Mouse (Mus musculus) CH12.LX (cell line): ENCODE measurements at regions not wholly inside any gene's neighbourhood (a gene's known extent, or its start where the extent isn't known, plus 50 kb on each side); places are given as distances from the start of the nearest gene placed in this dataset.

ENCODE experiments used
- DNase-seq: peaks from one replicate; pipeline ENCODE4 v3.0.0-alpha.2; 2013; ENCODE audit errors: extremely low read depth
- H3K27ac ChIP-seq: 2 replicates; pipeline ENCODE4 v1.5.1; 2012; ENCODE audit warnings: low read depth, mild to moderate bottlenecking, control low read depth, moderate library complexity; ENCODE audit not compliant: insufficient read depth
- H3K27me3 ChIP-seq: replicated peaks from 2 replicates; pipeline ENCODE3; 2012; ENCODE audit warnings: inconsistent platforms
- H3K36me3 ChIP-seq, 2 experiments: replicated peaks in 1 of 2; 2 replicates each; pipeline versions ENCODE3 to v1.6.1; 2012; ENCODE audit warnings: inconsistent platforms in 1 of 2, low read length in 1 of 2, mild to moderate bottlenecking in 1 of 2, mixed read lengths in 1 of 2, moderate library complexity in 1 of 2; ENCODE audit not compliant: control insufficient read depth in 1 of 2, insufficient read depth in 1 of 2
- H3K4me1 ChIP-seq, 2 experiments: 2 replicates each; pipeline ENCODE4 v1.6.1; 2012; ENCODE audit warnings: inconsistent platforms in 1 of 2, moderate library complexity in 1 of 2; ENCODE audit not compliant: insufficient read depth in 2 of 2, control insufficient read depth in 1 of 2
- H3K4me2 ChIP-seq: 2 replicates; pipeline ENCODE4 v1.6.1; 2012; ENCODE audit warnings: low read depth, mild to moderate bottlenecking, control low read depth; ENCODE audit not compliant: poor library complexity, insufficient read depth, severe bottlenecking
- H3K4me3 ChIP-seq, 3 experiments: fragments of 150-350 bp in 1 of 3; sonication (generic) in 1 of 3; replicated peaks in 1 of 3; 2 replicates each; pipeline versions ENCODE3 to v1.5.1; 2011 to 2012; ENCODE audit warnings: low read depth in 2 of 3, low read length in 2 of 3, mild to moderate bottlenecking in 2 of 3, moderate library complexity in 2 of 3, control low read depth in 1 of 3, improper control_type of control experiment in 1 of 3, inconsistent platforms in 1 of 3, mixed read lengths in 1 of 3; ENCODE audit not compliant: poor library complexity in 1 of 3
- H3K79me2 ChIP-seq: replicated peaks from 2 replicates; pipeline ENCODE4 v1.6.1; 2012; ENCODE audit warnings: mild to moderate bottlenecking, moderate library complexity; ENCODE audit not compliant: control insufficient read depth, poor library complexity, insufficient read depth, severe bottlenecking; ENCODE audit errors: extremely low read depth
- H3K9ac ChIP-seq: 2 replicates; pipeline ENCODE4 v1.6.1; 2012; ENCODE audit warnings: low read depth, mild to moderate bottlenecking, control low read depth, moderate library complexity; ENCODE audit not compliant: insufficient read depth
- H3K9me3 ChIP-seq: replicated peaks from 2 replicates; pipeline ENCODE3; 2012; ENCODE audit warnings: low read length, inconsistent platforms, mixed read lengths
- BHLHE40 ChIP-seq: IDR thresholded peaks from 2 replicates; pipeline ENCODE4 v1.6.1; 2011; ENCODE audit warnings: mild to moderate bottlenecking, low read depth, low read length, improper control_type of control experiment
- CHD1 ChIP-seq: IDR thresholded peaks from 2 replicates; pipeline ENCODE4 v1.6.1; 2012; ENCODE audit warnings: low read depth, low read length, improper control_type of control experiment, inconsistent platforms
- CTCF ChIP-seq, 2 experiments: IDR thresholded peaks in 1 of 2; conservative IDR thresholded peaks in 1 of 2; 2 replicates each; pipeline ENCODE4 v1.5.1; 2011 to 2012; ENCODE audit warnings: low read depth in 2 of 2, low read length in 2 of 2, improper control_type of control experiment in 1 of 2, inconsistent platforms in 1 of 2, mild to moderate bottlenecking in 1 of 2, moderate library complexity in 1 of 2
- ELF1 ChIP-seq: IDR thresholded peaks from 2 replicates; pipeline ENCODE4 v1.6.1; 2014; ENCODE audit warnings: low read depth, mild to moderate bottlenecking, inconsistent platforms, low read length, improper control_type of control experiment
- EP300 ChIP-seq: IDR thresholded peaks from 2 replicates; pipeline ENCODE4 v1.6.1; 2011; ENCODE audit warnings: low read length, improper control_type of control experiment
- GABPA ChIP-seq: IDR thresholded peaks from 2 replicates; pipeline ENCODE4 v1.6.1; 2012; ENCODE audit warnings: low read depth, low read length, improper control_type of control experiment, inconsistent platforms; ENCODE audit not compliant: insufficient replicate concordance
- HCFC1 ChIP-seq: IDR thresholded peaks from 2 replicates; pipeline ENCODE4 v1.6.1; 2012; ENCODE audit warnings: low read depth, mild to moderate bottlenecking, inconsistent platforms, low read length, improper control_type of control experiment
- KAT2A ChIP-seq: IDR thresholded peaks from 2 replicates; pipeline ENCODE4 v1.6.1; 2012; ENCODE audit warnings: low read length, improper control_type of control experiment, inconsistent platforms; ENCODE audit not compliant: insufficient replicate concordance
- MAFK ChIP-seq: IDR thresholded peaks from 2 replicates; pipeline ENCODE4 v1.6.1; 2011; ENCODE audit warnings: low read length, improper control_type of control experiment; ENCODE audit not compliant: insufficient replicate concordance
- MEF2A ChIP-seq: IDR thresholded peaks from 2 replicates; pipeline ENCODE4 v1.6.1; 2014; ENCODE audit warnings: low read depth, mild to moderate bottlenecking, inconsistent platforms, low read length, improper control_type of control experiment, borderline replicate concordance
- MXI1 ChIP-seq: IDR thresholded peaks from 2 replicates; pipeline ENCODE4 v1.6.1; 2011; ENCODE audit warnings: mild to moderate bottlenecking, low read depth, low read length, improper control_type of control experiment
- NELFE ChIP-seq: IDR thresholded peaks from 2 replicates; pipeline ENCODE4 v1.6.1; 2011; ENCODE audit warnings: low read depth, low read length, improper control_type of control experiment
- PAX5 ChIP-seq: IDR thresholded peaks from 2 replicates; pipeline ENCODE4 v1.6.1; 2012; ENCODE audit warnings: low read length, inconsistent platforms, mixed read lengths
- POLR2A ChIP-seq: IDR thresholded peaks from 2 replicates; pipeline ENCODE4 v1.6.1; 2011; ENCODE audit warnings: low read depth, mild to moderate bottlenecking, improper control_type of control experiment, low read length
- RAD21 ChIP-seq: IDR thresholded peaks from 2 replicates; pipeline ENCODE4 v1.6.1; 2011; ENCODE audit warnings: low read depth, mild to moderate bottlenecking, low read length, improper control_type of control experiment, moderate library complexity
- SMC3 ChIP-seq: IDR thresholded peaks from 2 replicates; pipeline ENCODE4 v1.6.1; 2011; ENCODE audit warnings: low read depth, low read length, improper control_type of control experiment
- TBP ChIP-seq: conservative IDR thresholded peaks from 2 replicates; pipeline ENCODE4 v1.6.1; 2011; ENCODE audit warnings: low read depth, low read length, improper control_type of control experiment
- UBTF ChIP-seq: IDR thresholded peaks from 2 replicates; pipeline ENCODE4 v1.6.1; 2012; ENCODE audit warnings: low read depth, mild to moderate bottlenecking, inconsistent platforms, low read length, improper control_type of control experiment, moderate library complexity
- ZC3H11A ChIP-seq: IDR thresholded peaks from 2 replicates; pipeline ENCODE4 v1.6.1; 2012; ENCODE audit warnings: low read depth, mild to moderate bottlenecking, inconsistent platforms, low read length, improper control_type of control experiment
- ZKSCAN1 ChIP-seq: IDR thresholded peaks from 2 replicates; pipeline ENCODE4 v1.6.1; 2012; ENCODE audit warnings: low read depth, inconsistent platforms, low read length, improper control_type of control experiment, borderline replicate concordance
- dilution Hi-C: fragments of 300-500 bp; cut with MboI; formaldehyde crosslinking; loops from 2 replicates; pipeline ENCODE4 v1.14.3; 2020; ENCODE audit warnings: low sequenced_read_pairs; ENCODE audit not compliant: extremely low pct_unique_long_range_greater_than_20kb, extremely low pct_ligation_motif_present
- in situ Hi-C: fragments of 300-500 bp; cut with MboI; formaldehyde crosslinking; loops from 3 replicates; pipeline ENCODE4 v1.14.3; 2019; ENCODE audit warnings: low sequenced_read_pairs, low pct_ligation_motif_present, low pct_unique_long_range_greater_than_20kb, mixed read lengths

DNA sequence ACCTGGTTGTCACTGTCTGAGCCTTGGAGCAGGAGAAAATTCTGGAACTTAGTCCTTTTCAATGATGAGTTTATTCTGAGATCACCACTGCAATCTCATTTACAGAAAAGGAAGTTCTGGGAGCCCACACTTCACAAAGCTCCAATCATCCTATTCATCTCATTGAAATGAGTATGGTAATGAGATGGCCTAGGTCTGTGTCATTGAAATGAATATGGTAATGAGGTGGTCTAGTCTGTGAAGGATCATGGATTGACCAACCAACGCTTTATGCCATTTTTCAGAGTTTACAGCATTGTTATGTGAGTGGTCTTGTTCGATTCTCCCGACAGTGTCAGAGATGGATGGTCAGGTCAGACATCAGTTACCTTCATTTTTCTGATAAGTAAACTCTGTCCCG lies 99.2 kb downstream of the Hhipl2 start:
- H3K79me2 ChIP-seq = no peaks in the 10 kb centered on the region
- H3K9ac ChIP-seq = no peak overlapping the region
- H3K4me1 ChIP-seq = no peaks in the 10 kb centered on the region
- no peak for DNase-seq
- dilution Hi-C loops = no loop called here
- TF ChIP-seq POLR2A (no peak), ZKSCAN1 (no peak), SMC3 (no peak), PAX5 (no peak), EP300 (no peak), CTCF (conservative IDR thresholded peaks at IDR 0.05 in 1 of 2, IDR thresholded peaks at IDR 0.05 in 1 of 2; ENCODE audit: low read depth in 2 of 2, low read length in 2 of 2) (no peak), HCFC1 (no peak), GABPA (no peak), MAFK (no peak), RAD21 (no peak), CHD1 (no peak), KAT2A (no peak), UBTF (no peak), ZC3H11A (no peak), NELFE (no peak), TBP (no peak), BHLHE40 (no peak), ELF1 (no peak)
- TF ChIP-seq, all 38 proteins: peak for 0
- Histone ChIP-seq H3K27me3 (no peaks in the 10 kb centered on the region), H3K4me3 (no peak overlapping the region), H3K27ac (no peak overlapping the region), H3K9me3 (no peaks in the 10 kb centered on the region), H3K4me2 (no peak overlapping the region), H3K36me3 (no peaks in the 10 kb centered on the region)
- in situ Hi-C loops = no loop called here

DNA sequence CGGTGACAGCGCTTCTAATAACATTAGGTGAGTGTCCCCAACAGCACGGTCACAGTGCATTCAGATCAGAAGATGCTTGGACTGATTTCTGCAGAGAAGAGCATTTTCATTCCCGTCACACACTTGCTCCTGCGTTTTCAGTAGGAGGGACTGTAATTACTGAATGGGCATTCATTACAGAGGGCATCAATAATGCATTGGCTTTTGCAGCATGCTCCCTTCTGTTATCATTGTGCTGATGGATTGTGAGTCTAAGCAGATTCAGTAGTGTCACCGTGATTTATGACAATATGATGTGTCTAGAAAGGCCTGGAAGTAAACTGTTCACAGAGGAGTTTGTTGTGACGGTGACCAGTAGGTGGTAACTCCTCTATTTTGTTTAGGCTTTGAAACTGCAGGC lies 103.6 kb downstream of the Hhipl2 start:
- Histone ChIP-seq H3K36me3 (no peaks in the 10 kb centered on the region), H3K4me1 (no peaks in the 10 kb centered on the region), H3K27me3 (no peaks in the 10 kb centered on the region), H3K27ac (no peak overlapping the region), H3K4me3 (no peak overlapping the region), H3K9ac (no peak overlapping the region), H3K4me2 (no peak overlapping the region), H3K79me2 (no peaks in the 10 kb centered on the region)
- dilution Hi-C loops (no loop called here), in situ Hi-C loops (no loop called here)
- DNase-seq = no peak
- TF ChIP-seq MEF2A (no peak), HCFC1 (no peak), MXI1 (no peak)
- TF ChIP-seq, all 38 proteins: peak for 0
- no peaks in the 10 kb centered on the region for H3K9me3 ChIP-seq
